Mouse (Mus musculus) erythroblast, embryonic 14.5 days (primary cell): ENCODE measurements around the gene Rps5.

Experiments used
- GATA1 ChIP-seq: IDR thresholded peaks from 2 replicates; pipeline ENCODE4 v1.6.1; 2012; ENCODE audit warnings: low read length, inconsistent platforms, mixed read lengths
- TAL1 ChIP-seq: IDR thresholded peaks from 3 replicates; pipeline ENCODE4 v1.6.1; 2012; ENCODE audit warnings: low read length, inconsistent platforms, mixed read lengths

- TF ChIP-seq GATA1, result no peak
- no peak for TF ChIP-seq TAL1
Observed at GRCm38 (mm10) chr7:12954896-12955295, 32.8 kb downstream of the Rps5 start.
